Mouse (Mus musculus) Patski (cell line): ENCODE data around the gene Itpr2. TPM values are rescaled to one million over a fixed set of nuclear protein-coding genes. Genes with fewer than 3 reads are reported as not detected.

Experiments used
- ATAC-seq: fragments of 100-300 bp; one replicate; pipeline ENCODE4 v1.8.0; 2021
- CTCF ChIA-PET: fragments of 350-600 bp; sonication (Branson Sonifier 250); formaldehyde crosslinking; loops from one replicate; lab custom pipeline; 2022; ENCODE audit warnings: inconsistent platforms; lab: Charles Lee
- POLR2A ChIA-PET: fragments of 350-600 bp; sonication (Branson Sonifier 250); formaldehyde crosslinking; loops from one replicate; lab custom pipeline; 2022; ENCODE audit warnings: antibody characterized with exemption, inconsistent platforms; lab: Charles Lee
- DNase-seq: peaks from one replicate; pipeline ENCODE4 v3.0.0-alpha.2; 2011; ENCODE audit warnings: low read depth, low spot score
- H3K27me3 ChIP-seq: fragments of 371-371 bp; one replicate; pipeline ENCODE4 v1.5.1; 2021
- CTCF ChIP-seq: fragments of 100-300 bp; IDR thresholded peaks from one replicate; pipeline ENCODE4 v1.5.1; 2021
- in situ Hi-C: fragments of 300-500 bp; cut with MboI; formaldehyde crosslinking; loops from 3 replicates; pipeline ENCODE4 v1.11.1; 2018; ENCODE audit warnings: low pct_unique_long_range_greater_than_20kb, mixed read lengths
- polyA plus RNA-seq: library from polyadenylated mRNA; unstranded; gene quantifications from one replicate; pipeline ENCODE4 v1.2.3, GENCODE M21; 2021

The Itpr2 gene
- polyA plus RNA-seq, 1 experiment from 2014 or later: 12.7 TPM

GRCm38 (mm10) chr6:146305995-146306394, 196.0 kb downstream of the Itpr2 start:
- DNase-seq (no peak), ATAC-seq (no peak)
- in situ Hi-C loops: no loop called here
- ChIA-PET POLR2A (no interaction called here), CTCF (no interaction called here)
- TF ChIP-seq CTCF: no peak
- no peaks in the 10 kb centered on the region for H3K27me3 ChIP-seq

GRCm38 (mm10) chr6:146304088-146304487, 197.9 kb downstream of the Itpr2 start:
- no peak for TF ChIP-seq CTCF
- ATAC-seq (no peak), DNase-seq (no peak)
- H3K27me3 ChIP-seq: no peaks in the 10 kb centered on the region
- POLR2A ChIA-PET: no interaction called here
- in situ Hi-C loops: no loop called here
- CTCF ChIA-PET: no interaction called here

- TF ChIP-seq CTCF: no peak
- ATAC-seq: no peak
- ChIA-PET POLR2A (no interaction called here), CTCF (interaction anchor here (1.2 kb wide), 1 partner anchor 17 kb away, joined by 3 read pairs; no protein-coding TSS in a partner anchor)
- H3K27me3 ChIP-seq: no peaks in the 10 kb centered on the region
- no peak for DNase-seq
- in situ Hi-C loops: no loop called here
These were observed 198.7 kb downstream of the Itpr2 start for GRCm38 (mm10) chr6:146303336-146303735.

- no peak for ATAC-seq
- DNase-seq: no peak
- TF ChIP-seq CTCF: no peak
- POLR2A ChIA-PET: no interaction called here
- no peaks in the 10 kb centered on the region for H3K27me3 ChIP-seq
- in situ Hi-C loops: no loop called here
- CTCF ChIA-PET: interaction anchor here (1.2 kb wide), 1 partner anchor 18 kb away, joined by 3 read pairs; no protein-coding TSS in a partner anchor
These were observed 199.4 kb downstream of the Itpr2 start for GRCm38 (mm10) chr6:146302574-146303130.

- DNase-seq: no peak
- TF ChIP-seq CTCF: no peak
- CTCF ChIA-PET: interaction anchor here (1.2 kb wide), 1 partner anchor 18 kb away, joined by 3 read pairs; no protein-coding TSS in a partner anchor
- POLR2A ChIA-PET: no interaction called here
- no peaks in the 10 kb centered on the region for H3K27me3 ChIP-seq
- in situ Hi-C loops: no loop called here
- no peak for ATAC-seq
These were observed 199.9 kb downstream of the Itpr2 start for GRCm38 (mm10) chr6:146302101-146302500.

- DNase-seq (no peak), ATAC-seq (no peak)
- ChIA-PET CTCF (no interaction called here), POLR2A (no interaction called here)
- H3K27me3 ChIP-seq: no peaks in the 10 kb centered on the region
- in situ Hi-C loops: no loop called here
- no peak for TF ChIP-seq CTCF
These were observed 201.1 kb downstream of the Itpr2 start for GRCm38 (mm10) chr6:146300961-146301360.

GRCm38 (mm10) chr6:146298712-146299111, 203.3 kb downstream of the Itpr2 start:
- ChIA-PET POLR2A (interaction anchor here (0.5 kb wide), 1 partner anchor 14 kb away, joined by 4 read pairs; no protein-coding TSS in a partner anchor), CTCF (no interaction called here)
- in situ Hi-C loops: no loop called here
- no peaks in the 10 kb centered on the region for H3K27me3 ChIP-seq
- DNase-seq: no peak
- ATAC-seq: no peak
- peak; percentile 58 for TF ChIP-seq CTCF

- ChIA-PET CTCF (interaction anchor here (0.9 to 1.2 kb wide), 2 partner anchors 11 to 53 kb away, joined by 3 read pairs; no protein-coding TSS in a partner anchor), POLR2A (no interaction called here)
- in situ Hi-C loops: no loop called here
These were observed 211.0 kb downstream of the Itpr2 start for GRCm38 (mm10) chr6:146291036-146291435.

GRCm38 (mm10) chr6:146289801-146290200, 212.2 kb downstream of the Itpr2 start:
- ATAC-seq (no peak), DNase-seq (no peak)
- TF ChIP-seq CTCF: no peak
- no peaks in the 10 kb centered on the region for H3K27me3 ChIP-seq
- ChIA-PET POLR2A (no interaction called here), CTCF (no interaction called here)
- in situ Hi-C loops: loop anchor here (10.0 kb wide), 1 partner anchor 925 kb away; no protein-coding TSS in a partner anchor

More at GRCm38 (mm10) chr6:146291036-146291435, 211.0 kb downstream of the Itpr2 start:
- H3K27me3 ChIP-seq: no peaks in the 10 kb centered on the region
- no peak for DNase-seq
- ATAC-seq: no peak
- TF ChIP-seq CTCF: no peak

- ChIA-PET POLR2A (no interaction called here), CTCF (no interaction called here)
- DNase-seq: no peak
- ATAC-seq: no peak
- no peaks in the 10 kb centered on the region for H3K27me3 ChIP-seq
- no peak for TF ChIP-seq CTCF
- in situ Hi-C loops: loop anchor here (10.0 kb wide), 1 partner anchor 923 kb away; no protein-coding TSS in a partner anchor
These were observed 213.8 kb downstream of the Itpr2 start for GRCm38 (mm10) chr6:146288266-146288665.

- ChIA-PET POLR2A (no interaction called here), CTCF (interaction anchor here (0.7 to 1.6 kb wide), 3 partner anchors 11 to 60 kb away, joined by 3 to 4 read pairs (median 4); no protein-coding TSS in a partner anchor)
- no peak for ATAC-seq
- in situ Hi-C loops: loop anchor here (10.0 kb wide), 1 partner anchor 920 kb away; no protein-coding TSS in a partner anchor
- no peak for DNase-seq
- no peaks in the 10 kb centered on the region for H3K27me3 ChIP-seq
- no peak for TF ChIP-seq CTCF
These were observed 217.0 kb downstream of the Itpr2 start for GRCm38 (mm10) chr6:146284921-146285565.
